Mouse (Mus musculus) forebrain, embryonic 12.5 days (tissue): Measurements from ENCODE around the gene Pfkm. TPM values are rescaled to one million over a fixed set of nuclear protein-coding genes. Genes with fewer than 3 reads are reported as not detected.
A peak's percentile ranks its signal among the peaks of the same experiment; 100 is the strongest.

ENCODE experiments used
- ATAC-seq: fragments of 200-750 bp; cut with Nextera tagmentation; 2 replicates; pipeline ENCODE4 v1.8.0; 2017; ENCODE audit warnings: moderate TSS enrichment; ENCODE audit not compliant: low FRiP score
- H3K27ac ChIP-seq: fragments of 300-500 bp; sonication (generic); 2 replicates; pipeline ENCODE4 v1.5.1; 2016; ENCODE audit warnings: mild to moderate bottlenecking
- H3K27me3 ChIP-seq: fragments of 300-500 bp; sonication (generic); 2 replicates; pipeline ENCODE4 v1.6.1; 2016; ENCODE audit warnings: mild to moderate bottlenecking
- H3K36me3 ChIP-seq: fragments of 300-500 bp; sonication (generic); replicated peaks from 2 replicates; pipeline ENCODE4 v1.6.1; 2016; ENCODE audit warnings: mild to moderate bottlenecking
- H3K4me1 ChIP-seq: fragments of 300-500 bp; sonication (generic); 2 replicates; pipeline ENCODE4 v1.6.1; 2016
- H3K4me2 ChIP-seq: fragments of 300-500 bp; sonication (generic); 2 replicates; pipeline ENCODE4 v1.6.1; 2016; ENCODE audit warnings: mild to moderate bottlenecking, moderate library complexity
- H3K4me3 ChIP-seq: fragments of 300-500 bp; sonication (generic); replicated peaks from 2 replicates; pipeline ENCODE4 v1.5.1; 2016; ENCODE audit warnings: mild to moderate bottlenecking
- H3K9ac ChIP-seq: fragments of 300-500 bp; sonication (generic); 2 replicates; pipeline ENCODE4 v1.6.1; 2016; ENCODE audit warnings: mild to moderate bottlenecking
- H3K9me3 ChIP-seq: fragments of 300-500 bp; sonication (generic); 2 replicates; pipeline ENCODE4 v1.6.1; 2016
- WGBS: fragments of 180-500 bp; shearing (Covaris S2); methylation state at CpG from one replicate; pipeline ENCODE4 v1.1.7; 2016; 5-methylcytosine and 5-hydroxymethylcytosine counted together
- polyA plus RNA-seq: library from polyadenylated mRNA; unstranded; fragments of >200 nt; fragmentation: Nextera tagmentation; extraction: Ambion mirVana; gene quantifications from 2 replicates; pipeline ENCODE4 v1.2.1, GENCODE M21; 2016

Pfkm gene
- polyA plus RNA-seq, 1 experiment from 2014 or later, result 52.5 TPM

GRCm38 (mm10) chr15:98107230-98107629 is 14.8 kb downstream of the Pfkm start:
- Histone ChIP-seq H3K27ac (no peak overlapping the region), H3K9me3 (no peaks in the 10 kb centered on the region), H3K36me3 (peaks cover 4% of the 10 kb centered on the region), H3K27me3 (no peaks in the 10 kb centered on the region), H3K4me1 (peaks cover 26% of the 10 kb centered on the region), H3K4me3 (no peak overlapping the region), H3K9ac (no peak overlapping the region), H3K4me2 (no peak overlapping the region)
- ATAC-seq, result no peak
- WGBS, result 80% methylated on average over 6 of the region's 6 CpGs

GRCm38 (mm10) chr15:98107703-98108296 is 15.4 kb downstream of the Pfkm start:
- no peaks in the 10 kb centered on the region for H3K27me3 ChIP-seq
- no peaks in the 10 kb centered on the region for H3K9me3 ChIP-seq
- WGBS, result 40% methylated on average over 11 of the region's 11 CpGs
- peak overlapping the region; percentile 84 for H3K9ac ChIP-seq
- H3K4me2 ChIP-seq, result peak overlapping the region; percentile 74
- no peak; the same call in 1 of the 2 replicates for ATAC-seq
- peaks cover 9% of the 10 kb centered on the region for H3K36me3 ChIP-seq
- peak overlapping the region; percentile 54 for H3K4me3 ChIP-seq
- peak overlapping the region; percentile 83; the same call in 1 of the 2 replicates for H3K27ac ChIP-seq
- peaks cover 26% of the 10 kb centered on the region for H3K4me1 ChIP-seq

GRCm38 (mm10) chr15:98108297-98109152 is 16.1 kb downstream of the Pfkm start:
- Histone ChIP-seq H3K4me3 (peak overlapping the region; percentile 54), H3K9me3 (no peaks in the 10 kb centered on the region), H3K27me3 (no peaks in the 10 kb centered on the region), H3K4me2 (peak overlapping the region; percentile 74), H3K4me1 (peaks cover 26% of the 10 kb centered on the region), H3K27ac (peak overlapping the region; percentile 83), H3K36me3 (peaks cover 13% of the 10 kb centered on the region), H3K9ac (peak overlapping the region; percentile 84)
- peak; percentile 96 for ATAC-seq
- WGBS, result 4% methylated on average over 37 of the region's 37 CpGs

GRCm38 (mm10) chr15:98111791-98112190 is 19.4 kb downstream of the Pfkm start:
- Histone ChIP-seq H3K4me1 (peaks cover 26% of the 10 kb centered on the region), H3K9me3 (no peaks in the 10 kb centered on the region), H3K4me2 (no peak overlapping the region), H3K27ac (no peak overlapping the region), H3K27me3 (no peaks in the 10 kb centered on the region), H3K4me3 (no peak overlapping the region), H3K9ac (no peak overlapping the region), H3K36me3 (peaks cover 20% of the 10 kb centered on the region)
- 79% methylated on average over 5 of the region's 5 CpGs for WGBS
- no peak for ATAC-seq

GRCm38 (mm10) chr15:98114098-98114851 is 21.9 kb downstream of the Pfkm start:
- H3K4me3 ChIP-seq, result no peak overlapping the region
- peaks cover 10% of the 10 kb centered on the region for H3K4me1 ChIP-seq
- ATAC-seq, result no peak
- H3K27me3 ChIP-seq, result no peaks in the 10 kb centered on the region
- WGBS, result 83% methylated on average over 10 of the region's 10 CpGs
- no peaks in the 10 kb centered on the region for H3K9me3 ChIP-seq
- no peak overlapping the region for H3K9ac ChIP-seq
- no peak overlapping the region for H3K4me2 ChIP-seq
- peaks cover 36% of the 10 kb centered on the region for H3K36me3 ChIP-seq
- H3K27ac ChIP-seq, result no peak overlapping the region

GRCm38 (mm10) chr15:98114852-98115778 is 22.7 kb downstream of the Pfkm start:
- H3K4me3 ChIP-seq, result no peak overlapping the region
- no peak for ATAC-seq
- no peak overlapping the region for H3K9ac ChIP-seq
- no peaks in the 10 kb centered on the region for H3K27me3 ChIP-seq
- no peak overlapping the region for H3K27ac ChIP-seq
- H3K4me2 ChIP-seq, result no peak overlapping the region
- H3K4me1 ChIP-seq, result peaks cover 3% of the 10 kb centered on the region; the same call in 1 of the 2 replicates
- no peaks in the 10 kb centered on the region for H3K9me3 ChIP-seq
- WGBS, result 88% methylated on average over 10 of the region's 10 CpGs
- H3K36me3 ChIP-seq, result peaks cover 41% of the 10 kb centered on the region

- no peak overlapping the region for H3K4me3 ChIP-seq
- no peak overlapping the region for H3K27ac ChIP-seq
- peaks cover 44% of the 10 kb centered on the region for H3K36me3 ChIP-seq
- 0 out of 2 replicates have a peak, but pooled peaks cover 3% of the 10 kb centered on the region for H3K4me1 ChIP-seq
- no peaks in the 10 kb centered on the region for H3K9me3 ChIP-seq
- no peak overlapping the region for H3K4me2 ChIP-seq
- no peaks in the 10 kb centered on the region for H3K27me3 ChIP-seq
- no peak for ATAC-seq
- WGBS, result 97% methylated on average over 9 of the region's 9 CpGs
- no peak overlapping the region for H3K9ac ChIP-seq
Measured at GRCm38 (mm10) chr15:98115779-98116163, 23.4 kb downstream of the Pfkm start.

GRCm38 (mm10) chr15:98116287-98116686 is 23.9 kb downstream of the Pfkm start:
- WGBS, result 91% methylated on average over 5 of the region's 5 CpGs
- Histone ChIP-seq H3K36me3 (peaks cover 49% of the 10 kb centered on the region), H3K27me3 (no peaks in the 10 kb centered on the region), H3K27ac (no peak overlapping the region), H3K4me3 (no peak overlapping the region), H3K9ac (no peak overlapping the region), H3K4me2 (no peak overlapping the region), H3K4me1 (no peaks in the 10 kb centered on the region), H3K9me3 (no peaks in the 10 kb centered on the region)
- ATAC-seq, result no peak

GRCm38 (mm10) chr15:98119363-98119762 is 27.0 kb downstream of the Pfkm start:
- Histone ChIP-seq H3K9me3 (no peaks in the 10 kb centered on the region), H3K9ac (no peak overlapping the region), H3K4me1 (no peaks in the 10 kb centered on the region), H3K27me3 (no peaks in the 10 kb centered on the region), H3K36me3 (peaks cover 67% of the 10 kb centered on the region), H3K27ac (no peak overlapping the region), H3K4me2 (no peak overlapping the region), H3K4me3 (no peak overlapping the region)
- 89% methylated on average over 12 of the region's 12 CpGs for WGBS
- no peak for ATAC-seq

GRCm38 (mm10) chr15:98120831-98121230 is 28.4 kb downstream of the Pfkm start:
- 94% methylated on average over 20 of the region's 20 CpGs for WGBS
- Histone ChIP-seq H3K9ac (no peak overlapping the region), H3K4me1 (no peaks in the 10 kb centered on the region), H3K4me3 (no peak overlapping the region), H3K36me3 (peaks cover 73% of the 10 kb centered on the region), H3K27me3 (no peaks in the 10 kb centered on the region), H3K4me2 (no peak overlapping the region), H3K9me3 (no peaks in the 10 kb centered on the region), H3K27ac (no peak overlapping the region)
- no peak for ATAC-seq

- ATAC-seq, result no peak
- peaks cover 95% of the 10 kb centered on the region for H3K36me3 ChIP-seq
- H3K4me2 ChIP-seq, result no peak overlapping the region
- no peaks in the 10 kb centered on the region for H3K4me1 ChIP-seq
- no peak overlapping the region for H3K27ac ChIP-seq
- no peaks in the 10 kb centered on the region for H3K27me3 ChIP-seq
- H3K9me3 ChIP-seq, result no peaks in the 10 kb centered on the region
- no peak overlapping the region for H3K4me3 ChIP-seq
- WGBS, result 91% methylated on average over 4 of the region's 4 CpGs
- H3K9ac ChIP-seq, result no peak overlapping the region
Measured at GRCm38 (mm10) chr15:98131001-98131400, 38.6 kb downstream of the Pfkm start.
